Mouse (Mus musculus) forelimb bud, embryonic 11.5 days (tissue): ENCODE measurements around the gene Polr2m.
A peak's percentile ranks its signal among the peaks of the same experiment; 100 is the strongest.

Source experiments
- DNase-seq: peaks from one replicate; pipeline ENCODE4 v3.0.0-alpha.2; 2012; ENCODE audit warnings: low read depth, low spot score

The Polr2m gene

DNA sequence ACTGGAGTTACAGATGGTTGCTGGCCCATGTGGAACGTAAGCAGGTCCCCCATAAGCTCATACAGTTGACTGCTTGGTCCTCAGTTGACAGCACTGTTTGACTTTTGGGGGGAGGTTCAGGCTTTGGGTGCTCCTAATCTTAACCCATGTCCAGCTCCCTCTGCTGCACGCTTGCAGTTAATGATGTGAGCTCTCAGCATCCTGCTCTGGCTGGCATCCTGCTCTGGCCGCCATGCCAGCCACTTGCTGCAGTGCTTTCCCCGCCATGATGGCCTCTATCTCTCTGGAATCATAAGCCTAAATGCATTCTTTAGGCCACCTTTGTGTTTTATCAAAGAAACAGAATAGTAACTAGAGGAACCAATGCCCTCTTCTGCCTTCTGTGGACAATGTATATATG lies 10.2 kb downstream of the Polr2m start:
- DNase-seq: no peak

DNA sequence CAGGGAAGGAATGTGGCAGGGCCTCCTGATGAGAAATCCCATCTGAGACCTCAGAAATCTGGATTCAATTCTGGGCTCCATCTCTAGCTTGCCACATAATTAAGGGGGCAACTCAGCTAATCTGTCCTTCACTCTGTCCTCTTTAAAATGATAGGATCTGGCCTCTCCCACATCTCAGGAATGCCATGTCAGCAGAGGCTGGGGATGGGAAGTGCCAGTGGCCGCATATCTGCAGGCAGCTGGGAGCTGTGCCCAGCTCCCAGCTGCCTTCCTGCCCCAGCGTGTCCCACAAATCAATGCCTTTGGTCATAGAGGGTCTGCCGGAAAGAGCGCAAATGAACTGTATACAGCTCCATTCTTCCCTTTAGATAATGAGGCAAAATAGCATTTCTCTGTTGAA lies 18.3 kb downstream of the Polr2m start:
- no peak for DNase-seq

- DNase-seq: no peak
Measured at GRCm38 (mm10) chr9:71466111-71466510, 19.6 kb downstream of the Polr2m start.

DNA sequence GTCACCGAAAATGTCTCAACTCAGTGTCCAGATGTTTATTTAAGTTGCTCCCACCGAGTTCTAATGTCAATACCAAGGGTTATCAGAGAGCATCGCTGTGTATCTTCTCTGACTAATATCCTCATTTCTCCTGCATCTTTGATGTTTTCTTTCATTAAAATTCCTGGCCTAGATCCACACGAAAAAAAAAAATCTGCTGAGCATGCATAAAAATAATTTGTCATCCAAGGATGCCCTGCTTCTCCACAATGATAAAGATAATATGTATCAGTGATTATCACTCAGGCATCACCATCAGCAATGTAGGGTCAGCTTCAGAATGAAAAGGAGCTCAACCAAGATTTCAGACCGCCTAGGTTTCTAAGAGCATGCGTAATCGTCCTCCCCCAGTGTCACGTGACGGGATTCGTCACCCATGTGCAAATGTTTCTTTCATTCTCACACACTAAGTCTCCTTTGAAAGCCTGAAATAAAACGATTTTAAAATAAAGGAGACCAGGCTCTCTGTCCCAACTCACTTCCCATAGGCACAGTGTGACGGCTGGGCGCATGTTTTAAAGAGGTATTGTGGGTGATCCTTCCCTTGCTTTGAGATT lies 22.6 kb downstream of the Polr2m start:
- DNase-seq: no peak

GRCm38 (mm10) chr9:71456738-71457137 lies 29.0 kb downstream of the Polr2m start:
- DNase-seq: peak; percentile 28

DNA sequence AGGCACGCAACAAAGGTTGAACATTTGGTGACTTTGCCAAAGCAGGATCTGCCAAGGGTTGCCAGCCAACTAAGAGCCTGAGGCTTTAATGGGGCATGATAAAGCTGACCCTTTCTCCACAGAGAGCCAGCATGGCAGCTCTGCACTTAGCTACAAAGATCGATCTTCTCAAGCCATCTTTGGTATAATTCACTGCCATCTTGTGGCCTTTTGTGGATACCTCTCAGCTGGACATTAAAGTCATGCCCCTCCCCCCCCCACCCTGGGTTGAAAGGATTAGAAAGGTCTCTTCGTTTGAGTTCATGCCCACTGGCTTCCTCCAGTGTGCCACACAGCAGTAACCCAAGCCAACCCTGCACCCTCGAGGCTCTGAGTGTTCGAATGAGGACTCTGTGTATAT lies 31.8 kb downstream of the Polr2m start:
- no peak for DNase-seq

GRCm38 (mm10) chr9:71453352-71453751 lies 32.4 kb downstream of the Polr2m start:
- no peak for DNase-seq

GRCm38 (mm10) chr9:71450626-71451025 lies 35.1 kb downstream of the Polr2m start:
- no peak for DNase-seq

- peak; percentile 63 for DNase-seq
Measured at GRCm38 (mm10) chr9:71447573-71447972, 38.2 kb downstream of the Polr2m start.

DNA sequence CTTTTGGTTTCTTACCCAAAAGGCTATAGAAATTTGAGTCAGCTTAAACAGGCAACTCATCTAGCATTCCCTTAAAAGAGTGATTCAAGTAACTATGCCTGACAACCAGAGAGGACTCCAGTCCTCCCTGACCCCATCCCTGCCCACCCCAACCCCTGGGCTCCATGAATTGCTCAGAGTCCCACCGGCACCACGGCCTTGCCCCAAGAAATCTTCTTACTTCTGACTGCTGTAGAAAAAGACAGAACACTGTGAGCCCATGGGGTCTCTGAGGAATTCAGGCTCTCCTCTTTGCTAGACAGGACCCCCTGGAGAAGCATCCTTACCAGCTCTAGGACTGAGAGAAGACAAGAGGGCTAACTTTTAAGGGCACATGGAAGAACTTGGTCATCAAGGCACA lies 40.4 kb downstream of the Polr2m start:
- no peak for DNase-seq

- DNase-seq: no peak
Measured at GRCm38 (mm10) chr9:71438146-71438545, 47.6 kb downstream of the Polr2m start.
